ENCODE assay signal across 29 mouse cellular contexts in genomic region chr3:14780212-14780611, GRCm38 (mm10). TPM values are rescaled to one million over a fixed set of nuclear protein-coding genes. Genes with fewer than 3 reads are reported as not detected.
"Had no signal": no experiment of that assay in that cellular context is flagged by ENCODE, and none has a peak within 500 bp of the region (broad histone marks: within the 10 kb centered on the region; RNA-seq: fewer than 3 reads in every experiment).

No protein-coding gene starts in this region.

- ATAC-seq: forebrain, embryonic 13.5 days; forebrain, embryonic 14.5 days; forebrain, embryonic 15.5 days; forebrain, embryonic 16.5 days; forebrain, postnatal 0 days had no signal

- H3K4me1 ChIP-seq: embryonic facial prominence, embryonic 10.5 days; embryonic facial prominence, embryonic 12.5 days; embryonic facial prominence, embryonic 13.5 days; embryonic facial prominence, embryonic 15.5 days; forebrain, embryonic 10.5 days; forebrain, embryonic 12.5 days; forebrain, embryonic 13.5 days; forebrain, embryonic 15.5 days had no signal

- H3K9me3 ChIP-seq: embryonic facial prominence, embryonic 10.5 days; embryonic facial prominence, embryonic 12.5 days; embryonic facial prominence, embryonic 13.5 days; embryonic facial prominence, embryonic 15.5 days; forebrain, embryonic 10.5 days; forebrain, embryonic 12.5 days; forebrain, embryonic 13.5 days; forebrain, embryonic 15.5 days had no signal

- H3K27me3 ChIP-seq: embryonic facial prominence, embryonic 12.5 days; embryonic facial prominence, embryonic 13.5 days; embryonic facial prominence, embryonic 15.5 days; forebrain, embryonic 12.5 days; forebrain, embryonic 13.5 days; forebrain, embryonic 15.5 days had no signal

- H3K36me3 ChIP-seq: embryonic facial prominence, embryonic 10.5 days; embryonic facial prominence, embryonic 12.5 days; embryonic facial prominence, embryonic 13.5 days; embryonic facial prominence, embryonic 15.5 days; forebrain, embryonic 10.5 days; forebrain, embryonic 12.5 days; forebrain, embryonic 15.5 days had no signal

- DNase-seq: cerebellum, adult 8-10 months; cerebellum, adult 9-10 months; cerebellum, adult 9-11 months; cerebellum, postnatal 10 days; cerebellum, postnatal 14 days; cerebellum, postnatal 25 days; cerebellum, postnatal 36 days; embryo, embryonic 11 days; forebrain, postnatal 0 days; gastrocnemius, adult 2 months; gastrocnemius, postnatal 10 days; gastrocnemius, postnatal 14 days; gastrocnemius, postnatal 25 days; gastrocnemius, postnatal 36 days; heart, adult 11 months; heart, adult 18-20 months; heart, adult 2 months had no signal

- H3K4me3 ChIP-seq: embryonic facial prominence, embryonic 10.5 days; embryonic facial prominence, embryonic 12.5 days; embryonic facial prominence, embryonic 13.5 days; embryonic facial prominence, embryonic 15.5 days; erythroblast, embryonic 14.5 days; forebrain, embryonic 10.5 days; forebrain, embryonic 12.5 days; forebrain, embryonic 13.5 days; forebrain, embryonic 15.5 days; gastrocnemius, adult 2 months; heart, adult 2 months had no signal

- H3K4me2 ChIP-seq: embryonic facial prominence, embryonic 12.5 days; embryonic facial prominence, embryonic 13.5 days; embryonic facial prominence, embryonic 15.5 days; forebrain, embryonic 12.5 days; forebrain, embryonic 13.5 days; forebrain, embryonic 15.5 days had no signal

- H3K9ac ChIP-seq: embryonic facial prominence, embryonic 12.5 days; embryonic facial prominence, embryonic 13.5 days; embryonic facial prominence, embryonic 15.5 days; forebrain, embryonic 12.5 days; forebrain, embryonic 13.5 days; forebrain, embryonic 15.5 days; forebrain, postnatal 0 days had no signal

- H3K27ac ChIP-seq: embryonic facial prominence, embryonic 10.5 days; embryonic facial prominence, embryonic 12.5 days; embryonic facial prominence, embryonic 13.5 days; embryonic facial prominence, embryonic 15.5 days; forebrain, embryonic 10.5 days; forebrain, embryonic 12.5 days; forebrain, embryonic 13.5 days; forebrain, embryonic 15.5 days; gastrocnemius, adult 2 months; heart, adult 2 months had no signal

RNA-seq across cellular contexts. Expression of gene Car1, which starts 28.0 kb away (rescaled TPM):
- total RNA-seq: gastrocnemius, postnatal 14 days; heart, adult 18-20 months; heart, adult 2 months had no signal
- polyA plus RNA-seq: forebrain, embryonic 12.5 days; forebrain, embryonic 13.5 days; forebrain, embryonic 14.5 days; forebrain, embryonic 15.5 days; forebrain, embryonic 16.5 days; frontal cortex, adult 2 months had no signal
